Comparison of ENCODE assay signal across 10 mouse cellular contexts in genomic region chr10:110989729-110990128, GRCm38 (mm10). TPM values are rescaled to one million over a fixed set of nuclear protein-coding genes. Genes with fewer than 3 reads are reported as not detected.
DNase-seq lines count a peak whose midpoint lies in the region; ATAC-seq and TF ChIP-seq lines count a peak whose summit lies in the region.
"Had no signal": no experiment of that assay in that cellular context is flagged by ENCODE, and none has a peak within 500 bp of the region (broad histone marks: within the 10 kb centered on the region; RNA-seq: fewer than 3 reads in every experiment).

No protein-coding gene starts in this region.

- no peaks in the 10 kb centered on the region for H3K9me3 ChIP-seq in hindbrain, postnatal 0 days (ENCODE audit: low read length)
- no peaks in the 10 kb centered on the region for H3K9me3 ChIP-seq in hindbrain, embryonic 16.5 days (ENCODE audit: control insufficient read depth, low read length)
- H3K9me3 ChIP-seq in embryonic facial prominence, embryonic 14.5 days (ENCODE audit: control insufficient read depth, low read length) = no peaks in the 10 kb centered on the region
- H3K9me3 ChIP-seq: liver, embryonic 13.5 days had no signal

- H3K4me1 ChIP-seq in hindbrain, postnatal 0 days (ENCODE audit: insufficient read depth, low read length) = peaks cover 17% of the 10 kb centered on the region
- peaks cover 14% of the 10 kb centered on the region for H3K4me1 ChIP-seq in hindbrain, embryonic 16.5 days (ENCODE audit: control insufficient read depth, insufficient read depth, low read depth, low read length)
- no peaks in the 10 kb centered on the region; the same call in 1 of the 2 replicates for H3K4me1 ChIP-seq in embryonic facial prominence, embryonic 14.5 days (ENCODE audit: control insufficient read depth, insufficient read depth, low read length)

- ATAC-seq in hindbrain, postnatal 0 days = no peak
- ATAC-seq in hindbrain, embryonic 16.5 days = no peak
- no peak for ATAC-seq in embryonic facial prominence, embryonic 14.5 days (ENCODE audit: low read depth)

- no peaks in the 10 kb centered on the region for H3K27me3 ChIP-seq in hindbrain, postnatal 0 days (ENCODE audit: insufficient read depth, low read length)
- no peaks in the 10 kb centered on the region for H3K27me3 ChIP-seq in hindbrain, embryonic 16.5 days (replicated peaks; ENCODE audit: control insufficient read depth, insufficient read depth, low read length)
- no peaks in the 10 kb centered on the region for H3K27me3 ChIP-seq in embryonic facial prominence, embryonic 14.5 days (replicated peaks; ENCODE audit: control insufficient read depth, insufficient read depth, low read length)
- H3K27me3 ChIP-seq: liver, embryonic 13.5 days had no signal

- DNase-seq in hindbrain, postnatal 0 days (ENCODE audit: low spot score) = peak; percentile 52
- peak; percentile 14 to 42 for DNase-seq in spleen, postnatal 36 days (ENCODE audit: low spot score in 2 of 2)
- no peak for DNase-seq in spleen, adult 12 weeks (ENCODE audit: low spot score)
- peak; percentile 42 for DNase-seq in embryonic facial prominence, embryonic 14.5 days (ENCODE audit: low spot score)
- DNase-seq in thymus, postnatal 14 days = peak; percentile 48
- no peak for DNase-seq in adipocyte (ENCODE audit: low spot score)
- no peak for DNase-seq in adrenal gland, adult 2 months
- DNase-seq: adrenal gland, postnatal 36 days; liver, embryonic 13.5 days had no signal

- peak; percentile 54 for TF ChIP-seq CTCF in hindbrain, postnatal 0 days (IDR thresholded peaks at IDR 0.05; ENCODE audit: low read depth)

- H3K27ac ChIP-seq in hindbrain, postnatal 0 days = no peak overlapping the region
- no peak overlapping the region for H3K27ac ChIP-seq in hindbrain, embryonic 16.5 days (ENCODE audit: low read depth, low read length)
- no peak overlapping the region for H3K27ac ChIP-seq in embryonic facial prominence, embryonic 14.5 days (replicated peaks; ENCODE audit: low read depth, low read length)
- H3K27ac ChIP-seq: liver, embryonic 13.5 days had no signal

- H3K36me3 ChIP-seq in hindbrain, postnatal 0 days (ENCODE audit: insufficient read depth, low read length) = no peaks in the 10 kb centered on the region
- no peaks in the 10 kb centered on the region for H3K36me3 ChIP-seq in hindbrain, embryonic 16.5 days (ENCODE audit: control insufficient read depth, insufficient read depth, low read length)
- H3K36me3 ChIP-seq in embryonic facial prominence, embryonic 14.5 days (ENCODE audit: control insufficient read depth, insufficient read depth, low read length) = no peaks in the 10 kb centered on the region
- H3K36me3 ChIP-seq: liver, embryonic 13.5 days had no signal

- H3K4me3 ChIP-seq in hindbrain, postnatal 0 days (ENCODE audit: low read length) = no peak overlapping the region
- no peak overlapping the region for H3K4me3 ChIP-seq in hindbrain, embryonic 16.5 days (ENCODE audit: low read length)
- H3K4me3 ChIP-seq in embryonic facial prominence, embryonic 14.5 days (ENCODE audit: low read depth, low read length) = no peak overlapping the region
- H3K4me3 ChIP-seq: liver, embryonic 13.5 days had no signal

- H3K9ac ChIP-seq in hindbrain, postnatal 0 days (replicated peaks; ENCODE audit: low read length) = no peak overlapping the region
- no peak overlapping the region for H3K9ac ChIP-seq in hindbrain, embryonic 16.5 days (ENCODE audit: low read depth, low read length)
- H3K9ac ChIP-seq in embryonic facial prominence, embryonic 14.5 days (ENCODE audit: low read depth, low read length) = no peak overlapping the region
- H3K9ac ChIP-seq: liver, embryonic 13.5 days had no signal

- WGBS in hindbrain, postnatal 0 days = 71% methylated on average over 2 of the region's 2 CpGs
- WGBS in hindbrain, embryonic 16.5 days = 83% methylated on average over 2 of the region's 2 CpGs
- 67% methylated on average over 2 of the region's 2 CpGs for WGBS in embryonic facial prominence, embryonic 14.5 days

- H3K4me2 ChIP-seq in hindbrain, postnatal 0 days (ENCODE audit: low read depth, low read length) = no peak overlapping the region
- no peak overlapping the region for H3K4me2 ChIP-seq in hindbrain, embryonic 16.5 days (ENCODE audit: low read length)
- no peak overlapping the region for H3K4me2 ChIP-seq in embryonic facial prominence, embryonic 14.5 days (ENCODE audit: low read depth, low read length)
- H3K4me2 ChIP-seq: liver, embryonic 13.5 days had no signal

RNA-seq across cellular contexts. Expression of gene Zdhhc17, which starts 20.2 kb away (rescaled TPM):
- total RNA-seq in hindbrain, postnatal 0 days (2014; rRNA removed) = 40.7 and 45.1 TPM in 2 replicates
- 41.0 and 44.8 TPM in 2 replicates for polyA plus RNA-seq in hindbrain, postnatal 0 days (2015; fragmentation: Nextera tagmentation; extraction: Ambion mirVana)
- 51.2 TPM in 2 replicates for polyA plus RNA-seq in hindbrain, embryonic 16.5 days (2015; fragmentation: Nextera tagmentation; extraction: Ambion mirVana)
- polyA plus RNA-seq in embryonic facial prominence, embryonic 14.5 days (2014; fragmentation: Nextera tagmentation; extraction: Ambion mirVana) = 21.8 and 28.7 TPM in 2 replicates
- total RNA-seq in adrenal gland, adult 2 months (2021) = 10 to 100 TPM; 25.1 to 35.9 TPM
- 9.0 and 11.1 TPM in 2 replicates for polyA plus RNA-seq in adrenal gland, adult 2 months (2012; rRNA removed)

Comparison
In these comparisons a context has a peak if more than half of its experiments do, and no peak if none do; other contexts are left out.
1. DNase-seq: peak in hindbrain, postnatal 0 days (single experiment), spleen, postnatal 36 days (2 of 2), embryonic facial prominence, embryonic 14.5 days (single experiment) and thymus, postnatal 14 days (single experiment); none in spleen, adult 12 weeks (single experiment), adipocyte (single experiment) and adrenal gland, adult 2 months (single experiment).